Mouse (Mus musculus): ENCODE results near the gene Sept4.

DNA sequence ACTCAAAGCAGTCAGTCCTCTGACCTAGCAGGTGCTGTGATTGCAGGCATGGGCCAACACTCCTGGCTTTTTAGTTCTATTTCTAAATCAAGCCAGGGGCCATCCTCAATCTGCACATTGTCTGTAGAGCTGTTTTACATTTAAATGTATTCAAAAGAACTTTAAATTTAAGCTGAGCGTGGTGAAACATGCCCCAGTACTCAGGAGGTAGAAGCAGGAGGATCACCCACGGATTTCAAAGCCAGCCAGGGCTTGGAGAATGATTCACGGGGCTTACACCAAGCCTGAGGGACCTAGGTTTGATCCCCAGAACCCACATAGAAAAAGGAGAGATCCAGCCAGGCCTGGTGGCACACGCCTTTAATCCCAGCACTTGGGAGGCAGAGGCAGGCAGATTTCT lies 15.4 kb upstream of the Sept4 start:
- no peak for TF ChIP-seq CTCF (IDR thresholded peaks at IDR 0.05; ENCODE audit: extremely low read depth, insufficient read depth, insufficient read length, insufficient replicate concordance)
- no peak for TF ChIP-seq POLR2A (IDR thresholded peaks at IDR 0.05; ENCODE audit: low read depth, low read length)
